Mouse (Mus musculus): ENCODE measurements around the gene Mylk3. TPM values are rescaled to one million over a fixed set of nuclear protein-coding genes. Genes with fewer than 3 reads are reported as not detected.

Mylk3 gene
- 0.37 and 0.87 TPM in 2 replicates for polyA plus RNA-seq (2016; fragmentation: Nextera tagmentation; extraction: Ambion mirVana)

GRCm38 (mm10) chr8:85386205-85386604, at the start of gene Mylk3:
Mylk3 (minus strand) TSS chr8:85386345.
- H3K4me3 ChIP-seq: no peak within 1 kb of the TSS
- H3K9me3 ChIP-seq (replicated peaks): no peaks in the 10 kb centered on the region
- no peak for DNase-seq (ENCODE audit: low spot score)
- no peaks in the 10 kb centered on the region for H3K36me3 ChIP-seq
- H3K4me1 ChIP-seq: no peaks in the 10 kb centered on the region
- 91% methylated on average over 6 of the region's 6 CpGs for WGBS
- H3K27ac ChIP-seq (replicated peaks): no peak within 1 kb of the TSS
- H3K27me3 ChIP-seq (ENCODE audit: low read depth, poor library complexity, severe bottlenecking): no peaks in the 10 kb centered on the region

- Histone ChIP-seq H3K27ac (replicated peaks) (no peak overlapping the region), H3K36me3 (no peaks in the 10 kb centered on the region), H3K4me1 (peaks cover 18% of the 10 kb centered on the region), H3K4me3 (no peak overlapping the region), H3K27me3 (ENCODE audit: low read depth, poor library complexity, severe bottlenecking) (peaks cover 11% of the 10 kb centered on the region; the same call in 1 of the 2 replicates), H3K9me3 (replicated peaks) (0 out of 2 replicates have a peak, but pooled peaks cover 3% of the 10 kb centered on the region)
- 57% methylated on average over 5 of the region's 5 CpGs for WGBS
- DNase-seq (ENCODE audit: low spot score): no peak
Observed at GRCm38 (mm10) chr8:85435736-85436135, 49.6 kb upstream of the Mylk3 start.

GRCm38 (mm10) chr8:85434817-85435216, 48.7 kb upstream of the Mylk3 start:
- H3K27me3 ChIP-seq (ENCODE audit: low read depth, poor library complexity, severe bottlenecking): peaks cover 11% of the 10 kb centered on the region; the same call in 1 of the 2 replicates
- no peak overlapping the region for H3K4me3 ChIP-seq
- peaks cover 25% of the 10 kb centered on the region for H3K4me1 ChIP-seq
- H3K27ac ChIP-seq (replicated peaks): no peak overlapping the region
- WGBS: 75% methylated on average over 12 of the region's 12 CpGs
- H3K9me3 ChIP-seq (replicated peaks): 0 out of 2 replicates have a peak, but pooled peaks cover 3% of the 10 kb centered on the region
- H3K36me3 ChIP-seq: no peaks in the 10 kb centered on the region
- DNase-seq (ENCODE audit: low spot score): no peak

- peak overlapping the region; percentile 76 for H3K4me3 ChIP-seq
- WGBS: 5% methylated on average over 6 of the region's 6 CpGs
- 0 out of 2 replicates have a peak, but pooled peaks cover 3% of the 10 kb centered on the region for H3K9me3 ChIP-seq (replicated peaks)
- peaks cover 36% of the 10 kb centered on the region for H3K4me1 ChIP-seq
- H3K36me3 ChIP-seq: no peaks in the 10 kb centered on the region
- DNase-seq (ENCODE audit: low spot score): no peak
- peaks cover 11% of the 10 kb centered on the region; the same call in 1 of the 2 replicates for H3K27me3 ChIP-seq (ENCODE audit: low read depth, poor library complexity, severe bottlenecking)
- H3K27ac ChIP-seq (replicated peaks): peak overlapping the region; percentile 95; the same call in 1 of the 2 replicates
Observed at GRCm38 (mm10) chr8:85433017-85433393, 46.9 kb upstream of the Mylk3 start.

- peak within 1 kb of the TSS; percentile 95 for H3K27ac ChIP-seq (replicated peaks)
- peaks cover 11% of the 10 kb centered on the region; the same call in 1 of the 2 replicates for H3K27me3 ChIP-seq (ENCODE audit: low read depth, poor library complexity, severe bottlenecking)
- no peaks in the 10 kb centered on the region for H3K36me3 ChIP-seq
- peak; percentile 96 for DNase-seq (ENCODE audit: low spot score)
- WGBS: under 1% methylated on average over 84 of the region's 85 CpGs
- peak within 1 kb of the TSS; percentile 76 for H3K4me3 ChIP-seq
- H3K4me1 ChIP-seq: peaks cover 41% of the 10 kb centered on the region
- 0 out of 2 replicates have a peak, but pooled peaks cover 3% of the 10 kb centered on the region for H3K9me3 ChIP-seq (replicated peaks)
Observed at GRCm38 (mm10) chr8:85432168-85433016, 46.2 kb upstream of the Mylk3 start, which contains the start of gene 4921524J17Rik. 4921524J17Rik (minus strand) TSS chr8:85432833.

GRCm38 (mm10) chr8:85431281-85432167, 45.4 kb upstream of the Mylk3 start:
- WGBS: 29% methylated on average over 10 of the region's 10 CpGs
- no peak for DNase-seq (ENCODE audit: low spot score)
- no peaks in the 10 kb centered on the region for H3K36me3 ChIP-seq
- H3K4me3 ChIP-seq: peak overlapping the region; percentile 76
- no peaks in the 10 kb centered on the region for H3K9me3 ChIP-seq (replicated peaks)
- H3K4me1 ChIP-seq: peaks cover 45% of the 10 kb centered on the region
- peak overlapping the region; percentile 95 for H3K27ac ChIP-seq (replicated peaks)
- peaks cover 11% of the 10 kb centered on the region; the same call in 1 of the 2 replicates for H3K27me3 ChIP-seq (ENCODE audit: low read depth, poor library complexity, severe bottlenecking)

- Histone ChIP-seq H3K27me3 (ENCODE audit: low read depth, poor library complexity, severe bottlenecking) (peaks cover 11% of the 10 kb centered on the region; the same call in 1 of the 2 replicates), H3K4me3 (peak overlapping the region; percentile 76), H3K9me3 (replicated peaks) (no peaks in the 10 kb centered on the region), H3K27ac (replicated peaks) (0 out of 2 replicates have a peak overlapping the region, but pooled peaks have one; percentile 9), H3K4me1 (peaks cover 44% of the 10 kb centered on the region), H3K36me3 (peaks cover 2% of the 10 kb centered on the region; the same call in 1 of the 2 replicates)
- DNase-seq (ENCODE audit: low spot score): peak; percentile 24
- 16% methylated on average over 3 of the region's 3 CpGs for WGBS
Observed at GRCm38 (mm10) chr8:85430801-85431200, 44.7 kb upstream of the Mylk3 start.

- H3K36me3 ChIP-seq: peaks cover 5% of the 10 kb centered on the region; the same call in 1 of the 2 replicates
- whole genome bisulfite sequencing: 21% methylated on average over 4 of the region's 4 CpGs
- H3K4me3 ChIP-seq: peak overlapping the region; percentile 29
- DNase-seq (ENCODE audit: low spot score): no peak
- H3K27me3 ChIP-seq (ENCODE audit: low read depth, poor library complexity, severe bottlenecking): peaks cover 1% of the 10 kb centered on the region; the same call in 1 of the 2 replicates
- peaks cover 42% of the 10 kb centered on the region for H3K4me1 ChIP-seq
- no peaks in the 10 kb centered on the region for H3K9me3 ChIP-seq (replicated peaks)
- H3K27ac ChIP-seq (replicated peaks): peak overlapping the region; percentile 52; the same call in 1 of the 2 replicates
Observed at GRCm38 (mm10) chr8:85429219-85429618, 43.1 kb upstream of the Mylk3 start.

GRCm38 (mm10) chr8:85427026-85427425, 40.9 kb upstream of the Mylk3 start:
- no peak overlapping the region for H3K27ac ChIP-seq (replicated peaks)
- no peak for DNase-seq (ENCODE audit: low spot score)

GRCm38 (mm10) chr8:85421329-85421728, 35.2 kb upstream of the Mylk3 start:
- 90% methylated on average over 1 of the region's 1 CpGs for WGBS
- H3K36me3 ChIP-seq: peaks cover 68% of the 10 kb centered on the region

More at GRCm38 (mm10) chr8:85427026-85427425, 40.9 kb upstream of the Mylk3 start:
- H3K27me3 ChIP-seq (ENCODE audit: low read depth, poor library complexity, severe bottlenecking): no peaks in the 10 kb centered on the region
- H3K36me3 ChIP-seq: peaks cover 19% of the 10 kb centered on the region
- 84% methylated on average over 4 of the region's 4 CpGs for WGBS
- H3K4me3 ChIP-seq: no peak overlapping the region
- no peaks in the 10 kb centered on the region for H3K9me3 ChIP-seq (replicated peaks)
- peaks cover 37% of the 10 kb centered on the region for H3K4me1 ChIP-seq

GRCm38 (mm10) chr8:85408526-85408925, 22.4 kb upstream of the Mylk3 start:
- Histone ChIP-seq H3K4me3 (no peak overlapping the region), H3K9me3 (replicated peaks) (no peaks in the 10 kb centered on the region), H3K4me1 (peaks cover 13% of the 10 kb centered on the region), H3K36me3 (peaks cover 19% of the 10 kb centered on the region), H3K27ac (replicated peaks) (no peak overlapping the region), H3K27me3 (ENCODE audit: low read depth, poor library complexity, severe bottlenecking) (no peaks in the 10 kb centered on the region)
- no peak for DNase-seq (ENCODE audit: low spot score)
- 75% methylated on average over 3 of the region's 3 CpGs for WGBS

More at GRCm38 (mm10) chr8:85421329-85421728, 35.2 kb upstream of the Mylk3 start:
- H3K9me3 ChIP-seq (replicated peaks): no peaks in the 10 kb centered on the region
- no peak for DNase-seq (ENCODE audit: low spot score)
- H3K27me3 ChIP-seq (ENCODE audit: low read depth, poor library complexity, severe bottlenecking): no peaks in the 10 kb centered on the region
- H3K4me3 ChIP-seq: no peak overlapping the region
- H3K4me1 ChIP-seq: no peaks in the 10 kb centered on the region
- H3K27ac ChIP-seq (replicated peaks): no peak overlapping the region

GRCm38 (mm10) chr8:85408053-85408505, 21.9 kb upstream of the Mylk3 start:
- WGBS: 68% methylated on average over 7 of the region's 7 CpGs
- Histone ChIP-seq H3K27ac (replicated peaks) (no peak overlapping the region), H3K4me3 (no peak overlapping the region), H3K27me3 (ENCODE audit: low read depth, poor library complexity, severe bottlenecking) (no peaks in the 10 kb centered on the region), H3K4me1 (peaks cover 13% of the 10 kb centered on the region), H3K36me3 (peaks cover 19% of the 10 kb centered on the region), H3K9me3 (replicated peaks) (no peaks in the 10 kb centered on the region)
- DNase-seq (ENCODE audit: low spot score): no peak

All from midbrain, embryonic 10.5 days (tissue).